Mouse (Mus musculus): ENCODE results near the gene Shf. TPM values are rescaled to one million over a fixed set of nuclear protein-coding genes. Genes with fewer than 3 reads are reported as not detected.

The Shf gene
- total RNA-seq, 1 experiment: 9.2 TPM

DNA sequence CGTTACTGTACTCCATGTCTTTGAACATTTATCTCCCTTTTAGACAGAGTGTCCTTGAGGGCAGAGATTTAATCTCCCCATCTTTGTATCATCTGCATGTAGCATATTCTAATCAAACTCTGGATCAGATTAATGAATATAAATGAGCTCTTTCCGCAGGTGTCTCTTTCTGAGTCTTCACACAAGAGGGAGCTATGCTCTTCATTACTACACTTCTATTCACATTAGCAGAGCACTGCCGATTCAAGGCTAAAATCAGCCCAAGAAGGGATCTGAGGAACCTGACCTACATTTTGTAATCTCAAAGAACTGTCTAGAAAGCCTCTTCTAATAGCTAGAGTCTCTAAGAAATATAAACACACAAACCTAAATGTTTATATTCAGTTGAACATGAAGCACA, 59.3 kb downstream of the Shf start:
- DNase-seq (ENCODE audit: low read depth, low spot score): no peak
- in situ Hi-C loops (cut with MboI; ENCODE audit: low sequenced_read_pairs in 2 of 2, unreplicated experiment in 2 of 2): no loop called here
- TF ChIP-seq ZC3H11A (IDR thresholded peaks at IDR 0.05; ENCODE audit: borderline replicate concordance, low read depth, low read length) (no peak), HCFC1 (IDR thresholded peaks at IDR 0.05; ENCODE audit: borderline replicate concordance, insufficient read depth, low read length) (no peak), CHD2 (IDR thresholded peaks at IDR 0.05; ENCODE audit: low read depth, low read length) (no peak)
- Histone ChIP-seq H3K36me3 (ENCODE audit: control insufficient read depth, insufficient read depth, low read length, poor library complexity, severe bottlenecking) (no peaks in the 10 kb centered on the region), H3K4me1 (ENCODE audit: control insufficient read depth in 2 of 2, insufficient read depth in 2 of 2, low read length in 2 of 2, poor library complexity in 1 of 2) (peaks cover 0 to 9% of the 10 kb centered on the region in 2 experiments; a peak in 2 of 4 replicates), H3K9me3 (ENCODE audit: control insufficient read depth, insufficient read depth, low read depth, low read length) (no peaks in the 10 kb centered on the region), H3K27ac (ENCODE audit: insufficient read depth, low read depth, low read length, poor library complexity, severe bottlenecking) (no peak overlapping the region), H3K9ac (ENCODE audit: insufficient read depth, low read depth, low read length, poor library complexity, severe bottlenecking) (no peak overlapping the region), H3K4me3 (ENCODE audit: insufficient read depth in 1 of 2, low read depth in 1 of 2, low read length in 2 of 2, poor library complexity in 1 of 2, severe bottlenecking in 1 of 2) (no peak overlapping the region)

DNA sequence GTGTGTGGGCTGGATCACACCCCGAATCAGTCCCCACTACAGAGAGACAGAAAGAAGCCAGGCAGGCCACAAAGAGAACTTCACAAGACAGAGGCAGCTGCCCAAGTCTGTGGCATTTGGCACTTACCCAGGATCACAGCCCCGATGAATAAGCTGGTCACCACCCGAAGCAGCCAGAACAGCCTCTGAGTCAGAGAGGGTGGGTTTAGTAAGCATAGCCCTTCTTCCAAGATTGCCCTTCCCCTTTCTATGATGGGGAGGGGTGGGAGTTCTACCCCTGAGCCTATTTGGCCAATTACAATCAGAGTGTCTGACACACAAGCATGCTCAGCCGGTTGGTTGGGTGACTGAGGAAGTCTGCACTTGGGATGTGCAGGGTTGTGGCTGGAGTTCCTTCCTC, 62.8 kb downstream of the Shf start:
- peaks cover 0 to under 1% of the 10 kb centered on the region in 2 experiments; a peak in 1 of 4 replicates for H3K4me1 ChIP-seq (ENCODE audit: control insufficient read depth in 2 of 2, insufficient read depth in 2 of 2, low read length in 2 of 2, poor library complexity in 1 of 2)
- DNase-seq (ENCODE audit: low read depth, low spot score): no peak
- no peak for TF ChIP-seq ZNF384 (IDR thresholded peaks at IDR 0.05; ENCODE audit: low read depth, low read length)
- no peak for TF ChIP-seq HCFC1 (IDR thresholded peaks at IDR 0.05; ENCODE audit: borderline replicate concordance, insufficient read depth, low read length)
- no peak for TF ChIP-seq CHD2 (IDR thresholded peaks at IDR 0.05; ENCODE audit: low read depth, low read length)
- TF ChIP-seq ZC3H11A (IDR thresholded peaks at IDR 0.05; ENCODE audit: borderline replicate concordance, low read depth, low read length): no peak
- no peak for TF ChIP-seq MAFK (IDR thresholded peaks at IDR 0.05; ENCODE audit: insufficient read depth, low read depth, low read length)
- no peaks in the 10 kb centered on the region for H3K36me3 ChIP-seq (ENCODE audit: control insufficient read depth, insufficient read depth, low read length, poor library complexity, severe bottlenecking)
- in situ Hi-C loops (cut with MboI; ENCODE audit: low sequenced_read_pairs in 2 of 2, unreplicated experiment in 2 of 2): no loop called here
- H3K4me3 ChIP-seq (ENCODE audit: insufficient read depth in 1 of 2, low read depth in 1 of 2, low read length in 2 of 2, poor library complexity in 1 of 2, severe bottlenecking in 1 of 2): no peak overlapping the region
- no peaks in the 10 kb centered on the region for H3K9me3 ChIP-seq (ENCODE audit: control insufficient read depth, insufficient read depth, low read depth, low read length)
- no peak overlapping the region for H3K27ac ChIP-seq (ENCODE audit: insufficient read depth, low read depth, low read length, poor library complexity, severe bottlenecking)
- H3K9ac ChIP-seq (ENCODE audit: insufficient read depth, low read depth, low read length, poor library complexity, severe bottlenecking): no peak overlapping the region

DNA sequence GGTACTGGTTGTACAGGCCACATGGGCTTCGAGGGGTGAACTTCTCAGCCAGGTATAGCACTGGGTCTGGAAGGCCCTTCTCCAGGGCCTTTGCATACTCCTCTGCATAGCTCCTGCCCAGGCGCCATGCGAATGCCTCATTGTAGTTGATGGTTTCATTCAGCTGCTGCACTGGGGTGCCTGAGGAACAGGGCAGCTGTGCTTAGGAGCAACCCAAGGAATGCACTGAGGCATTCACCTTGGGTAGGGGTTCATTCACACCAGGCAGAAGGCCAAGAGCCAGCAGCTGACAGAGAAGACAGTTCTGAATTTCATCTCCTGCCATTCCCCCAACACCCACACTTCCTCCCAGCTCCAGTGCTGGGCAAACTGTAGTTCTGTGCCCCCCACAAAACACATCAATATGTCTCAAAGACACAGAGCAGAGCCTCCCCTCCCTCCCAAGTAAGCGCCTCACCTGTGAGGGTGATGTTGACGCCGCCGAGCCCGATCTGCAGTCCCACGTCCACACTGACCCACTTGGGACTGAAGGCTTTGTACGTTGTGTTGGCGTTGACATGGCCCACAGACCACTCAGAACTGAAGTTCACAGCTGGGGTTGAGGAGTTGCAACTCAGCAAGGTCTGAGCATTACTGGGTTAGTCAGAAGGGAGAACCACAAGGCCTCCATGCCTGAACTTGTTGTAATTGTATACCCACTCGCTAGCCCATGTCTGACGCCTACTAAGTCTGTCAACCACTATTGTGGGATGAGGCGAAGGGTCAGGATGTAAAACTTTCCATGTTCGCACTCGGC, 63.7 kb downstream of the Shf start:
- TF ChIP-seq HCFC1 (IDR thresholded peaks at IDR 0.05; ENCODE audit: borderline replicate concordance, insufficient read depth, low read length) (no peak), ZNF384 (IDR thresholded peaks at IDR 0.05; ENCODE audit: low read depth, low read length) (no peak), CHD2 (IDR thresholded peaks at IDR 0.05; ENCODE audit: low read depth, low read length) (no peak), MAFK (IDR thresholded peaks at IDR 0.05; ENCODE audit: insufficient read depth, low read depth, low read length) (no peak), ZC3H11A (IDR thresholded peaks at IDR 0.05; ENCODE audit: borderline replicate concordance, low read depth, low read length) (no peak)
- no peak for DNase-seq (ENCODE audit: low read depth, low spot score)
- no peaks in the 10 kb centered on the region for H3K36me3 ChIP-seq (ENCODE audit: control insufficient read depth, insufficient read depth, low read length, poor library complexity, severe bottlenecking)
- H3K9me3 ChIP-seq (ENCODE audit: control insufficient read depth, insufficient read depth, low read depth, low read length): no peaks in the 10 kb centered on the region
- H3K27ac ChIP-seq (ENCODE audit: insufficient read depth, low read depth, low read length, poor library complexity, severe bottlenecking): no peak overlapping the region
- in situ Hi-C loops (cut with MboI; ENCODE audit: low sequenced_read_pairs in 2 of 2, unreplicated experiment in 2 of 2): no loop called here
- H3K9ac ChIP-seq (ENCODE audit: insufficient read depth, low read depth, low read length, poor library complexity, severe bottlenecking): no peak overlapping the region
- no peak overlapping the region for H3K4me3 ChIP-seq (ENCODE audit: insufficient read depth in 1 of 2, low read depth in 1 of 2, low read length in 2 of 2, poor library complexity in 1 of 2, severe bottlenecking in 1 of 2)
- H3K4me1 ChIP-seq (ENCODE audit: control insufficient read depth in 2 of 2, insufficient read depth in 2 of 2, low read length in 2 of 2, poor library complexity in 1 of 2): peaks cover 0 to 2% of the 10 kb centered on the region in 2 experiments; a peak in 1 of 4 replicates

DNA sequence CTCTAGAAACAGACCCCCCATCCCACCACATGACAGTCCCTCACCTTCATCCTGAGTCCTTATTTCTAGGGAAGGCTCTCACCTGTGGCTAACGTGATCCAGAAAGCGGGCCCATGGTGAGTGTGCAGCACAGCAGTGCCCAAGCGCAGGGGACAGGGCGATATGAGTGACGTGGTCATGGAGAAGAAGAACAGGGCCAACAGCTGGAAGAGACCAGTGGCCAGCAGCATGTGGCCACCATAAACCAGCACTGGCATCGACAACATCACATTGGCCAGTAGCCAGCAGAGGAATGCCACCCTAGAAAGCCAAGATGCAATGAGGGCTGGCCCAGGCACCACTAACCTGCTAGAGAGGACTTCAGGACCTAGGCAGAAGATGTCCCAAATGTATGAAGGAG, 64.4 kb downstream of the Shf start:
- Histone ChIP-seq H3K9ac (ENCODE audit: insufficient read depth, low read depth, low read length, poor library complexity, severe bottlenecking) (no peak overlapping the region), H3K36me3 (ENCODE audit: control insufficient read depth, insufficient read depth, low read length, poor library complexity, severe bottlenecking) (no peaks in the 10 kb centered on the region), H3K9me3 (ENCODE audit: control insufficient read depth, insufficient read depth, low read depth, low read length) (no peaks in the 10 kb centered on the region), H3K27ac (ENCODE audit: insufficient read depth, low read depth, low read length, poor library complexity, severe bottlenecking) (no peak overlapping the region), H3K4me3 (ENCODE audit: insufficient read depth in 1 of 2, low read depth in 1 of 2, low read length in 2 of 2, poor library complexity in 1 of 2, severe bottlenecking in 1 of 2) (no peak overlapping the region), H3K4me1 (ENCODE audit: control insufficient read depth in 2 of 2, insufficient read depth in 2 of 2, low read length in 2 of 2, poor library complexity in 1 of 2) (peaks cover 0 to 2% of the 10 kb centered on the region in 2 experiments; a peak in 1 of 4 replicates)
- TF ChIP-seq CHD2 (IDR thresholded peaks at IDR 0.05; ENCODE audit: low read depth, low read length) (no peak), HCFC1 (IDR thresholded peaks at IDR 0.05; ENCODE audit: borderline replicate concordance, insufficient read depth, low read length) (no peak), ZNF384 (IDR thresholded peaks at IDR 0.05; ENCODE audit: low read depth, low read length) (no peak), ZC3H11A (IDR thresholded peaks at IDR 0.05; ENCODE audit: borderline replicate concordance, low read depth, low read length) (no peak), MAFK (IDR thresholded peaks at IDR 0.05; ENCODE audit: insufficient read depth, low read depth, low read length) (no peak)
- DNase-seq (ENCODE audit: low read depth, low spot score): no peak
- in situ Hi-C loops (cut with MboI; ENCODE audit: low sequenced_read_pairs in 2 of 2, unreplicated experiment in 2 of 2): no loop called here

Data from ES-E14 (cell line).